Mouse (Mus musculus) limb, embryonic 13.5 days (tissue): Measurements from ENCODE around the gene Defb36. TPM values are rescaled to one million over a fixed set of nuclear protein-coding genes. Genes with fewer than 3 reads are reported as not detected.

Source experiments
- ATAC-seq: fragments of 200-750 bp; cut with Nextera tagmentation; 2 replicates; pipeline ENCODE4 v1.8.0; 2017; ENCODE audit warnings: low read depth, moderate number of reproducible peaks, moderate TSS enrichment; ENCODE audit not compliant: low FRiP score
- H3K27ac ChIP-seq: fragments of 300-500 bp; sonication (generic); 2 replicates; pipeline ENCODE4 v1.5.1; 2015; ENCODE audit warnings: inconsistent platforms, mild to moderate bottlenecking, moderate library complexity
- H3K27me3 ChIP-seq: fragments of 300-500 bp; sonication (generic); 2 replicates; pipeline ENCODE4 v1.6.1; 2015; ENCODE audit warnings: mild to moderate bottlenecking, inconsistent platforms
- H3K36me3 ChIP-seq: fragments of 300-500 bp; sonication (generic); 2 replicates; pipeline ENCODE4 v1.6.1; 2015; ENCODE audit warnings: inconsistent platforms, mild to moderate bottlenecking, moderate library complexity
- H3K4me1 ChIP-seq: fragments of 300-500 bp; sonication (generic); 2 replicates; pipeline ENCODE4 v1.6.1; 2015; ENCODE audit warnings: inconsistent platforms
- H3K4me2 ChIP-seq: fragments of 300-500 bp; sonication (generic); replicated peaks from 2 replicates; pipeline ENCODE4 v1.6.1; 2015; ENCODE audit warnings: inconsistent platforms, mild to moderate bottlenecking, moderate library complexity
- H3K4me3 ChIP-seq: fragments of 300-500 bp; sonication (generic); 2 replicates; pipeline ENCODE4 v1.5.1; 2015; ENCODE audit warnings: moderate library complexity, mild to moderate bottlenecking, inconsistent platforms
- H3K9ac ChIP-seq: fragments of 300-500 bp; sonication (generic); 2 replicates; pipeline ENCODE4 v1.6.1; 2015; ENCODE audit warnings: mild to moderate bottlenecking, inconsistent platforms
- H3K9me3 ChIP-seq: fragments of 300-500 bp; sonication (generic); 2 replicates; pipeline ENCODE4 v1.6.1; 2016; ENCODE audit warnings: inconsistent platforms
- WGBS: fragments of 180-500 bp; shearing (Covaris S2); methylation state at CpG from one replicate; pipeline ENCODE4 v1.1.7; 2015; 5-methylcytosine and 5-hydroxymethylcytosine counted together
- polyA plus RNA-seq: library from polyadenylated mRNA; unstranded; fragments of >200 nt; fragmentation: Nextera tagmentation; extraction: Ambion mirVana; gene quantifications from 2 replicates; pipeline ENCODE4 v1.2.1, GENCODE M21; 2015

Gene Defb36
- not detected in 2 replicates for polyA plus RNA-seq

GRCm38 (mm10) chr2:152604057-152604456, at the start of gene Defb36:
TSS of gene Defb36 (plus strand) at chr2:152604327.
- 82% methylated on average over 15 of the region's 15 CpGs for WGBS
- no peaks in the 10 kb centered on the region for H3K27me3 ChIP-seq
- no peak within 1 kb of the TSS for H3K9ac ChIP-seq
- H3K4me1 ChIP-seq = no peaks in the 10 kb centered on the region
- no peaks in the 10 kb centered on the region for H3K9me3 ChIP-seq
- H3K27ac ChIP-seq = no peak within 1 kb of the TSS
- H3K4me3 ChIP-seq = no peak within 1 kb of the TSS
- ATAC-seq = no peak
- no peaks in the 10 kb centered on the region for H3K36me3 ChIP-seq
- no peak within 1 kb of the TSS for H3K4me2 ChIP-seq

- WGBS = 90% methylated on average over 7 of the region's 7 CpGs
- Histone ChIP-seq H3K9ac (no peak overlapping the region), H3K4me1 (no peaks in the 10 kb centered on the region), H3K4me2 (no peak overlapping the region), H3K27ac (no peak overlapping the region), H3K27me3 (no peaks in the 10 kb centered on the region), H3K36me3 (no peaks in the 10 kb centered on the region), H3K9me3 (no peaks in the 10 kb centered on the region), H3K4me3 (no peak overlapping the region)
- no peak for ATAC-seq
These were observed 47.5 kb upstream of the Defb36 start for GRCm38 (mm10) chr2:152556655-152557054.

- ATAC-seq = no peak
- 88% methylated on average over 5 of the region's 5 CpGs for WGBS
These were observed 35.1 kb upstream of the Defb36 start, which contains the start of gene Gm17416 for GRCm38 (mm10) chr2:152569038-152569437. TSS of gene Gm17416 (plus strand) at chr2:152569338.

GRCm38 (mm10) chr2:152569881-152570280, 34.2 kb upstream of the Defb36 start:
- no peaks in the 10 kb centered on the region for H3K27me3 ChIP-seq
- H3K9me3 ChIP-seq = no peaks in the 10 kb centered on the region
- no peak overlapping the region for H3K4me2 ChIP-seq
- 74% methylated on average over 4 of the region's 4 CpGs for WGBS
- no peak overlapping the region for H3K9ac ChIP-seq
- H3K4me3 ChIP-seq = no peak overlapping the region
- no peak overlapping the region for H3K27ac ChIP-seq
- no peaks in the 10 kb centered on the region for H3K36me3 ChIP-seq
- H3K4me1 ChIP-seq = no peaks in the 10 kb centered on the region
- ATAC-seq = no peak

More at GRCm38 (mm10) chr2:152569038-152569437, 35.1 kb upstream of the Defb36 start, which contains the start of gene Gm17416:
- Histone ChIP-seq H3K4me1 (no peaks in the 10 kb centered on the region), H3K4me3 (no peak within 1 kb of the TSS), H3K36me3 (no peaks in the 10 kb centered on the region), H3K9ac (no peak within 1 kb of the TSS), H3K9me3 (no peaks in the 10 kb centered on the region), H3K4me2 (no peak within 1 kb of the TSS), H3K27ac (no peak within 1 kb of the TSS), H3K27me3 (no peaks in the 10 kb centered on the region)

- H3K4me2 ChIP-seq = no peak overlapping the region
- no peaks in the 10 kb centered on the region for H3K9me3 ChIP-seq
- H3K27ac ChIP-seq = no peak overlapping the region
- no peak for ATAC-seq
- no peak overlapping the region for H3K4me3 ChIP-seq
- no peaks in the 10 kb centered on the region for H3K27me3 ChIP-seq
- H3K36me3 ChIP-seq = no peaks in the 10 kb centered on the region
- 88% methylated on average over 6 of the region's 6 CpGs for WGBS
- H3K4me1 ChIP-seq = no peaks in the 10 kb centered on the region
- H3K9ac ChIP-seq = no peak overlapping the region
These were observed 33.8 kb upstream of the Defb36 start for GRCm38 (mm10) chr2:152570313-152570712.

GRCm38 (mm10) chr2:152572114-152572794, 31.9 kb upstream of the Defb36 start, which contains the start of gene Defb21:
TSS of gene Defb21 (plus strand) at chr2:152572744.
- H3K9me3 ChIP-seq = no peaks in the 10 kb centered on the region
- H3K4me2 ChIP-seq = no peak within 1 kb of the TSS
- no peaks in the 10 kb centered on the region for H3K36me3 ChIP-seq
- no peak within 1 kb of the TSS for H3K4me3 ChIP-seq
- 60% methylated on average over 11 of the region's 11 CpGs for WGBS
- H3K9ac ChIP-seq = no peak within 1 kb of the TSS
- no peaks in the 10 kb centered on the region for H3K4me1 ChIP-seq
- H3K27me3 ChIP-seq = no peaks in the 10 kb centered on the region
- ATAC-seq = no peak
- no peak within 1 kb of the TSS for H3K27ac ChIP-seq

GRCm38 (mm10) chr2:152573484-152573883, 30.6 kb upstream of the Defb36 start:
- Histone ChIP-seq H3K9me3 (no peaks in the 10 kb centered on the region), H3K27me3 (no peaks in the 10 kb centered on the region), H3K4me3 (no peak overlapping the region), H3K27ac (no peak overlapping the region), H3K9ac (no peak overlapping the region), H3K36me3 (no peaks in the 10 kb centered on the region), H3K4me2 (no peak overlapping the region), H3K4me1 (no peaks in the 10 kb centered on the region)
- no peak for ATAC-seq
- WGBS = 89% methylated on average over 8 of the region's 8 CpGs

GRCm38 (mm10) chr2:152580107-152580506, 24.0 kb upstream of the Defb36 start, which contains the start of gene Defb19:
TSS of gene Defb19 (minus strand) at chr2:152580312.
- Histone ChIP-seq H3K9me3 (no peaks in the 10 kb centered on the region), H3K36me3 (no peaks in the 10 kb centered on the region), H3K4me1 (no peaks in the 10 kb centered on the region), H3K27me3 (no peaks in the 10 kb centered on the region), H3K9ac (no peak within 1 kb of the TSS), H3K4me2 (no peak within 1 kb of the TSS), H3K4me3 (no peak within 1 kb of the TSS), H3K27ac (no peak within 1 kb of the TSS)
- ATAC-seq = no peak
- 69% methylated on average over 7 of the region's 7 CpGs for WGBS

GRCm38 (mm10) chr2:152580612-152581011, 23.5 kb upstream of the Defb36 start:
- H3K4me1 ChIP-seq = no peaks in the 10 kb centered on the region
- no peak overlapping the region for H3K27ac ChIP-seq
- no peaks in the 10 kb centered on the region for H3K27me3 ChIP-seq
- no peak overlapping the region for H3K4me3 ChIP-seq
- no peak overlapping the region for H3K9ac ChIP-seq
- no peaks in the 10 kb centered on the region for H3K9me3 ChIP-seq
- ATAC-seq = no peak
- no peak overlapping the region for H3K4me2 ChIP-seq
- H3K36me3 ChIP-seq = no peaks in the 10 kb centered on the region
- 88% methylated on average over 11 of the region's 11 CpGs for WGBS

- no peak overlapping the region for H3K27ac ChIP-seq
- no peak for ATAC-seq
- no peaks in the 10 kb centered on the region for H3K9me3 ChIP-seq
- 0 out of 2 replicates have a peak, but pooled peaks cover 5% of the 10 kb centered on the region for H3K4me1 ChIP-seq
- H3K36me3 ChIP-seq = no peaks in the 10 kb centered on the region
- no peak overlapping the region for H3K4me3 ChIP-seq
- H3K9ac ChIP-seq = no peak overlapping the region
- 66% methylated on average over 4 of the region's 4 CpGs for WGBS
- no peaks in the 10 kb centered on the region for H3K27me3 ChIP-seq
- H3K4me2 ChIP-seq = no peak overlapping the region
These were observed 17.1 kb upstream of the Defb36 start for GRCm38 (mm10) chr2:152586926-152587560.

GRCm38 (mm10) chr2:152588450-152588849, 15.7 kb upstream of the Defb36 start:
- no peak overlapping the region for H3K4me3 ChIP-seq
- H3K9me3 ChIP-seq = no peaks in the 10 kb centered on the region
- WGBS = 22% methylated on average over 2 of the region's 2 CpGs
- no peak overlapping the region for H3K27ac ChIP-seq
- no peak for ATAC-seq
- H3K27me3 ChIP-seq = no peaks in the 10 kb centered on the region
- H3K9ac ChIP-seq = no peak overlapping the region
- no peaks in the 10 kb centered on the region for H3K36me3 ChIP-seq
- H3K4me2 ChIP-seq = no peak overlapping the region
- H3K4me1 ChIP-seq = 0 out of 2 replicates have a peak, but pooled peaks cover 5% of the 10 kb centered on the region

- 0 out of 2 replicates have a peak, but pooled peaks cover 5% of the 10 kb centered on the region for H3K4me1 ChIP-seq
- no peaks in the 10 kb centered on the region for H3K27me3 ChIP-seq
- no peak overlapping the region for H3K4me3 ChIP-seq
- ATAC-seq = no peak
- H3K4me2 ChIP-seq = no peak overlapping the region
- WGBS = 39% methylated on average over 6 of the region's 6 CpGs
- no peak overlapping the region for H3K27ac ChIP-seq
- no peak overlapping the region for H3K9ac ChIP-seq
- H3K36me3 ChIP-seq = no peaks in the 10 kb centered on the region
- no peaks in the 10 kb centered on the region for H3K9me3 ChIP-seq
These were observed 15.1 kb upstream of the Defb36 start for GRCm38 (mm10) chr2:152589021-152589420.
